Mouse (Mus musculus) intestine, postnatal 0 days (tissue): ENCODE measurements at regions not wholly inside any gene's neighbourhood (a gene's known extent, or its start where the extent isn't known, plus 50 kb on each side); places are given as distances from the start of the nearest gene placed in this dataset.

Source experiments
- ATAC-seq: fragments of 200-750 bp; cut with Nextera tagmentation; 2 replicates; pipeline ENCODE4 v1.8.0; 2017; ENCODE audit warnings: mild to moderate bottlenecking, moderate TSS enrichment, moderate library complexity
- H3K27ac ChIP-seq: fragments of 300-500 bp; sonication (generic); 2 replicates; pipeline ENCODE4 v1.5.1; 2014; ENCODE audit warnings: mild to moderate bottlenecking, low read depth, low read length, moderate library complexity
- H3K27me3 ChIP-seq: fragments of 300-500 bp; sonication (generic); replicated peaks from 2 replicates; pipeline ENCODE4 v1.6.1; 2014; ENCODE audit warnings: low read length, mixed read lengths; ENCODE audit not compliant: control insufficient read depth, insufficient read depth
- H3K36me3 ChIP-seq: fragments of 300-500 bp; sonication (generic); 2 replicates; pipeline ENCODE4 v1.6.1; 2014; ENCODE audit warnings: mild to moderate bottlenecking, moderate library complexity; ENCODE audit not compliant: control insufficient read depth, insufficient read depth
- H3K4me1 ChIP-seq: fragments of 300-500 bp; sonication (generic); replicated peaks from 2 replicates; pipeline ENCODE4 v1.6.1; 2014; ENCODE audit warnings: antibody characterized with exemption, low read length, mixed read lengths; ENCODE audit not compliant: control insufficient read depth, insufficient read depth
- H3K4me2 ChIP-seq: fragments of 300-500 bp; sonication (generic); replicated peaks from 2 replicates; pipeline ENCODE4 v1.6.1; 2014; ENCODE audit warnings: low read depth, mild to moderate bottlenecking, moderate library complexity
- H3K4me3 ChIP-seq: fragments of 300-500 bp; sonication (generic); 2 replicates; pipeline ENCODE4 v1.5.1; 2014; ENCODE audit warnings: low read depth, low read length
- H3K9ac ChIP-seq: fragments of 300-500 bp; sonication (generic); 2 replicates; pipeline ENCODE4 v1.6.1; 2014; ENCODE audit warnings: mild to moderate bottlenecking, low read depth, low read length
- H3K9me3 ChIP-seq: fragments of 300-500 bp; sonication (generic); 2 replicates; pipeline ENCODE4 v1.6.1; 2016; ENCODE audit warnings: mixed run types; ENCODE audit not compliant: control insufficient read depth
- CTCF ChIP-seq: sonication (generic); IDR thresholded peaks from 2 replicates; pipeline ENCODE4 v1.5.1; 2016; ENCODE audit warnings: low read depth, mild to moderate bottlenecking, control low read depth, antibody characterized with exemption, moderate library complexity
- WGBS: fragments of 180-500 bp; shearing (Covaris S2); extraction: QIAGEN DNeasy Blood & Tissue Kit; methylation state at CpG from one replicate; pipeline ENCODE4 v1.1.7; 2014; 5-methylcytosine and 5-hydroxymethylcytosine counted together

DNA sequence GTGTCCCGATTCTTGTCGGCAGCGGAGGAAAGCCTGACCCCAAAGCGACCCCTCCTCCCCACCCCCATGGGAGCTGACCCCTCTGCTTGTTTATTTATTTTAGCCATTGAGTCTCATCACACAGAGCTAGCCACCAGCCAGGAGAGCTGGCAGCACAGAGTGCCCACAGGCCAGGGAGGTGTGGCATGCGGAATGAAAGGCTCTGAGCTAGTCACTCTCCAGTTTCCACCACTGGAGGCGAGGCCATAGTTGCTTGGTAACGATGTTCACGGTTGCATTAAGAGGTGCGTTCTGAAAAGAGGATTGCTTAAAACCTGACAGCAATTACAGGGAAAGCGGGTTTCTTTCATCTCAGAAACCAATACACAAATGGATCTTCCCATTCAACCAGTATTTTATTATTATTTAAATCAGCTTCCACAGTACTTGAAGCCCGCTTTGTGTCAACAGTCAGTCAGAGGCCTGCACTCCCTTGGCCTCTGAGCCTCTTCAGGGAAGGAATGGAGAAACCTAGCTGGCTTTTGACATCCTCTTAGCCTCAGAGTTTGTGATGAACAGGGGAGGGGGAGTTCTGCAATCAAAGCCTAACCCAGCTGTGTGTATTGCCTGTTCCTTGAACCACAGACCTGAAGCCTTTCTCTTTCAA, 134.8 kb upstream of the Cdh4 start:
- Histone ChIP-seq H3K27ac (no peak overlapping the region), H3K4me1 (no peaks in the 10 kb centered on the region), H3K9me3 (no peaks in the 10 kb centered on the region), H3K9ac (no peak overlapping the region), H3K4me3 (no peak overlapping the region), H3K36me3 (no peaks in the 10 kb centered on the region), H3K4me2 (no peak overlapping the region), H3K27me3 (no peaks in the 10 kb centered on the region)
- no peak for ATAC-seq
- WGBS: 25% methylated on average over 11 of the region's 11 CpGs
- TF ChIP-seq CTCF: no peak

DNA sequence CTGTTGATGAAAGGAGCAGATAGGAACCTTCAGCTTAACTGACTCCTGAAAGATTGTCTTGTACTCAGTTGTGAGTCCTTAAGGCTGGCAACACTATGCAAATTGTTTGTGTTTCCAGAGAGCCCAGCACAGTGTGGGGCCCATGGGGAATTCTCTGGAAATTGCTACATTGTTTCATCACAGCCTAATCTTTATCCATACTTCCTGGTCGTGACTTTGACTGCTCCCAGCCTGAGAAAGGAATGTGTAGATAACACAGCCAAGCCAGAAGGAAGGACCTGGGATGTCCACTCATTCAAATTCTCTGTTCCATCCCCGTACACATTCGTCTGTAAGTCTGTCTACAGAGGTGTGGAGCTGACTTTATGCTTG, 134.3 kb upstream of the Cdh4 start:
- no peak overlapping the region for H3K4me3 ChIP-seq
- no peaks in the 10 kb centered on the region for H3K36me3 ChIP-seq
- no peaks in the 10 kb centered on the region for H3K9me3 ChIP-seq
- H3K27me3 ChIP-seq: no peaks in the 10 kb centered on the region
- H3K4me2 ChIP-seq: no peak overlapping the region
- TF ChIP-seq CTCF: no peak
- no peak overlapping the region for H3K9ac ChIP-seq
- ATAC-seq: no peak
- no peaks in the 10 kb centered on the region for H3K4me1 ChIP-seq
- no peak overlapping the region for H3K27ac ChIP-seq
- WGBS: 32% methylated on average over 3 of the region's 3 CpGs

DNA sequence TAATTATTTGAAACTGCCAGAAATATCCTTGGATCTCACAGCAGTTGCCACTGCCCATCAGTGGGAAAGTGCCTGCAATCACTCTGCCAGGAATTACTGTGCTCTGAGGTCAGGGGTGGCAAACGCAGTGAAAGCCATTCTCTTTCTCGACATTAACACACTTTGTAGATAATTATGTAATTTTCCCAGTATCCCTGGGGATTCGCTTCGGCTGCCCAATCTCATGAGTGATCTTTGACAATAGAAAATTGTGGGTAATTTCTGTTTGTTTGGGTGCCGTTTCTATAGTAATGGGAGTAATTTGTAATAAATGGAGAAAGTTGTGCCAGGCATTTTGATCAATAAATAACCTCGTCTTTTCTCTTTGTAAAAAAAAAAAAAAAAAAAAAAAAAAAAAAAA, 124.2 kb upstream of the Cdh4 start:
- H3K4me3 ChIP-seq: no peak overlapping the region
- ATAC-seq: no peak
- 73% methylated on average over 6 of the region's 6 CpGs for WGBS
- no peaks in the 10 kb centered on the region for H3K4me1 ChIP-seq
- H3K9ac ChIP-seq: no peak overlapping the region
- no peak overlapping the region for H3K4me2 ChIP-seq
- no peaks in the 10 kb centered on the region for H3K36me3 ChIP-seq
- H3K27ac ChIP-seq: no peak overlapping the region
- no peaks in the 10 kb centered on the region for H3K9me3 ChIP-seq
- 0 out of 2 replicates have a peak, but pooled peaks cover 3% of the 10 kb centered on the region for H3K27me3 ChIP-seq
- TF ChIP-seq CTCF: no peak

- Histone ChIP-seq H3K9me3 (no peaks in the 10 kb centered on the region), H3K9ac (no peak overlapping the region), H3K4me1 (no peaks in the 10 kb centered on the region), H3K4me2 (no peak overlapping the region), H3K36me3 (no peaks in the 10 kb centered on the region), H3K27me3 (no peaks in the 10 kb centered on the region), H3K27ac (no peak overlapping the region), H3K4me3 (no peak overlapping the region)
- ATAC-seq: no peak
- TF ChIP-seq CTCF: no peak
- WGBS: 76% methylated on average over 5 of the region's 5 CpGs
Measured at GRCm38 (mm10) chr2:179325242-179325641, 117.0 kb upstream of the Cdh4 start.

GRCm38 (mm10) chr2:179332872-179333489, 109.2 kb upstream of the Cdh4 start:
- no peak overlapping the region for H3K27ac ChIP-seq
- TF ChIP-seq CTCF: no peak
- 30% methylated on average over 5 of the region's 5 CpGs for WGBS
- H3K4me3 ChIP-seq: no peak overlapping the region
- H3K9me3 ChIP-seq: no peaks in the 10 kb centered on the region
- H3K9ac ChIP-seq: no peak overlapping the region
- H3K36me3 ChIP-seq: no peaks in the 10 kb centered on the region
- no peak for ATAC-seq
- no peaks in the 10 kb centered on the region for H3K4me1 ChIP-seq
- no peaks in the 10 kb centered on the region for H3K27me3 ChIP-seq
- H3K4me2 ChIP-seq: no peak overlapping the region

DNA sequence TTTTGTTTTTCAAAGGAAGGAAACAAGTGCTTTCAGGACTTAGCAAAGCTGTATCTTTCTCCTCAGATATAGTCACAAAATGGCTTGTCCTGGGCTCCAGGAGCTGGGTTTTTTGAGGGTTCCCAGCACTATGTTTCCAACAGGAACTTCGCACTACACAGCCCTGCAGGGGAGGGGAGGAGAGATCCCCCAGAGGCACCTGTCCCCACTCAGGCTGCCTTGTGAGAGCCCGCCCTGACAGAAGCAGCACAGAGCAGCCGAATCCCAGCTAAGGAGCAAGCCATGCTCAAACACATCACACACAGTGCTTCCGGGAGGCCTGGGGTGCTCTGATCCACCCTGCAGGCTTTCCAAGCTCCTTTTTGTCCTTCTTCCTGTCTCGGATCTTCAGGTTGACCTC, 108.6 kb upstream of the Cdh4 start:
- Histone ChIP-seq H3K27ac (no peak overlapping the region), H3K4me3 (no peak overlapping the region), H3K4me1 (no peaks in the 10 kb centered on the region), H3K4me2 (no peak overlapping the region), H3K9me3 (no peaks in the 10 kb centered on the region), H3K9ac (no peak overlapping the region), H3K36me3 (no peaks in the 10 kb centered on the region), H3K27me3 (no peaks in the 10 kb centered on the region)
- WGBS: 67% methylated on average over 5 of the region's 5 CpGs
- no peak for ATAC-seq
- TF ChIP-seq CTCF: no peak
